Mouse (Mus musculus) embryo, embryonic 10 days (tissue): ENCODE results near the gene Igf2bp3.

Experiments used
- DNase-seq: peaks from one replicate; pipeline ENCODE4 v3.0.0-alpha.2; 2015; ENCODE audit warnings: low spot score

Gene Igf2bp3

GRCm38 (mm10) chr6:49132352-49133090, 82.2 kb downstream of the Igf2bp3 start:
- no peak for DNase-seq

- no peak for DNase-seq
Measured at GRCm38 (mm10) chr6:49131855-49132254, 82.9 kb downstream of the Igf2bp3 start.

GRCm38 (mm10) chr6:49130328-49130727, 84.4 kb downstream of the Igf2bp3 start:
- DNase-seq, result no peak

GRCm38 (mm10) chr6:49120370-49120769, 94.4 kb downstream of the Igf2bp3 start:
- no peak for DNase-seq

GRCm38 (mm10) chr6:49119462-49120135, 95.2 kb downstream of the Igf2bp3 start:
- no peak for DNase-seq

- DNase-seq, result no peak
Measured at GRCm38 (mm10) chr6:49118446-49118845, 96.3 kb downstream of the Igf2bp3 start.

- no peak for DNase-seq
Measured at GRCm38 (mm10) chr6:49116241-49116640, 98.5 kb downstream of the Igf2bp3 start.

GRCm38 (mm10) chr6:49115550-49115949, 99.2 kb downstream of the Igf2bp3 start:
- no peak for DNase-seq

- DNase-seq, result no peak
Measured at GRCm38 (mm10) chr6:49114457-49114856, 100.3 kb downstream of the Igf2bp3 start.

- no peak for DNase-seq
Measured at GRCm38 (mm10) chr6:49113895-49114294, 100.9 kb downstream of the Igf2bp3 start.

GRCm38 (mm10) chr6:49109196-49109595, 105.6 kb downstream of the Igf2bp3 start:
- no peak for DNase-seq

GRCm38 (mm10) chr6:49106746-49107500, 107.8 kb downstream of the Igf2bp3 start:
- no peak for DNase-seq

- no peak for DNase-seq
Measured at GRCm38 (mm10) chr6:49099086-49099485, 115.7 kb downstream of the Igf2bp3 start.

- no peak for DNase-seq
Measured at GRCm38 (mm10) chr6:49097596-49098110, 117.1 kb downstream of the Igf2bp3 start.

- no peak for DNase-seq
Measured at GRCm38 (mm10) chr6:49096933-49097461, 117.8 kb downstream of the Igf2bp3 start.

- no peak for DNase-seq
Measured at GRCm38 (mm10) chr6:49096421-49096820, 118.3 kb downstream of the Igf2bp3 start.

GRCm38 (mm10) chr6:49094968-49095367, 119.8 kb downstream of the Igf2bp3 start:
- no peak for DNase-seq

- DNase-seq, result no peak
Measured at GRCm38 (mm10) chr6:49083008-49083407, 131.7 kb downstream of the Igf2bp3 start.

GRCm38 (mm10) chr6:49079313-49079712, 135.4 kb downstream of the Igf2bp3 start:
- DNase-seq, result no peak

GRCm38 (mm10) chr6:49077894-49078293, 136.9 kb downstream of the Igf2bp3 start:
- DNase-seq, result no peak

GRCm38 (mm10) chr6:49074117-49074490, 140.7 kb downstream of the Igf2bp3 start:
- DNase-seq, result peak; percentile 38
